Mouse (Mus musculus): ENCODE results near the gene Fkbp1a. TPM values are rescaled to one million over a fixed set of nuclear protein-coding genes. Genes with fewer than 3 reads are reported as not detected.
A peak's percentile ranks its signal among the peaks of the same experiment; 100 is the strongest.

The Fkbp1a gene
- polyA plus RNA-seq, 1 experiment from 2014 or later = 696 TPM

GRCm38 (mm10) chr2:151587306-151587705, 45.0 kb downstream of the Fkbp1a start:
- DNase-seq (ENCODE audit: low spot score) (peak; percentile 30), ATAC-seq (peak; percentile 54)
- WGBS = 43% methylated on average over 9 of the region's 9 CpGs
- no peaks in the 10 kb centered on the region for H3K36me3 ChIP-seq (ENCODE audit: insufficient read depth, low read length)
- no peak overlapping the region for H3K9ac ChIP-seq (replicated peaks; ENCODE audit: low read depth)
- no peaks in the 10 kb centered on the region for H3K4me1 ChIP-seq (ENCODE audit: insufficient read depth, low read depth, low read length)
- no peaks in the 10 kb centered on the region for H3K27me3 ChIP-seq (replicated peaks; ENCODE audit: insufficient read depth, low read length)
- no peak overlapping the region for H3K27ac ChIP-seq (ENCODE audit: low read length)
- H3K9me3 ChIP-seq (ENCODE audit: low read length) = no peaks in the 10 kb centered on the region
- no peak overlapping the region for H3K4me3 ChIP-seq (ENCODE audit: low read depth, low read length)
- TF ChIP-seq CTCF (IDR thresholded peaks at IDR 0.05) (no peak), EP300 (IDR thresholded peaks at IDR 0.05) (no peak)
- H3K4me2 ChIP-seq (replicated peaks; ENCODE audit: low read depth, low read length) = no peak overlapping the region

- no peak for TF ChIP-seq CTCF (IDR thresholded peaks at IDR 0.05)
- no peak for TF ChIP-seq EP300 (IDR thresholded peaks at IDR 0.05)
- H3K27me3 ChIP-seq (replicated peaks; ENCODE audit: insufficient read depth, low read length) = no peaks in the 10 kb centered on the region
- no peak overlapping the region for H3K9ac ChIP-seq (replicated peaks; ENCODE audit: low read depth)
- H3K36me3 ChIP-seq (ENCODE audit: insufficient read depth, low read length) = no peaks in the 10 kb centered on the region
- H3K27ac ChIP-seq (ENCODE audit: low read length) = no peak overlapping the region
- WGBS = 64% methylated on average over 2 of the region's 2 CpGs
- H3K4me1 ChIP-seq (ENCODE audit: insufficient read depth, low read depth, low read length) = no peaks in the 10 kb centered on the region
- no peak overlapping the region for H3K4me3 ChIP-seq (ENCODE audit: low read depth, low read length)
- no peak for ATAC-seq
- no peaks in the 10 kb centered on the region for H3K9me3 ChIP-seq (ENCODE audit: low read length)
- DNase-seq (ENCODE audit: low spot score) = no peak
- no peak overlapping the region for H3K4me2 ChIP-seq (replicated peaks; ENCODE audit: low read depth, low read length)
Observed at GRCm38 (mm10) chr2:151598068-151598467, 55.8 kb downstream of the Fkbp1a start.

- Histone ChIP-seq H3K9me3 (ENCODE audit: low read length) (no peaks in the 10 kb centered on the region), H3K9ac (replicated peaks; ENCODE audit: low read depth) (no peak overlapping the region), H3K27ac (ENCODE audit: low read length) (no peak overlapping the region), H3K4me3 (ENCODE audit: low read depth, low read length) (no peak overlapping the region), H3K27me3 (replicated peaks; ENCODE audit: insufficient read depth, low read length) (no peaks in the 10 kb centered on the region), H3K4me1 (ENCODE audit: insufficient read depth, low read depth, low read length) (no peaks in the 10 kb centered on the region), H3K36me3 (ENCODE audit: insufficient read depth, low read length) (no peaks in the 10 kb centered on the region), H3K4me2 (replicated peaks; ENCODE audit: low read depth, low read length) (no peak overlapping the region)
- TF ChIP-seq EP300 (IDR thresholded peaks at IDR 0.05) (no peak), CTCF (IDR thresholded peaks at IDR 0.05) (no peak)
- DNase-seq (ENCODE audit: low spot score) (peak; percentile 16), ATAC-seq (no peak)
- WGBS = 44% methylated on average over 4 of the region's 4 CpGs
Observed at GRCm38 (mm10) chr2:151602106-151602505, 59.8 kb downstream of the Fkbp1a start.

- Histone ChIP-seq H3K9me3 (ENCODE audit: low read length) (no peaks in the 10 kb centered on the region), H3K4me3 (ENCODE audit: low read depth, low read length) (no peak overlapping the region), H3K4me1 (ENCODE audit: insufficient read depth, low read depth, low read length) (no peaks in the 10 kb centered on the region), H3K9ac (replicated peaks; ENCODE audit: low read depth) (no peak overlapping the region), H3K4me2 (replicated peaks; ENCODE audit: low read depth, low read length) (no peak overlapping the region), H3K27me3 (replicated peaks; ENCODE audit: insufficient read depth, low read length) (no peaks in the 10 kb centered on the region), H3K27ac (ENCODE audit: low read length) (no peak overlapping the region), H3K36me3 (ENCODE audit: insufficient read depth, low read length) (no peaks in the 10 kb centered on the region)
- TF ChIP-seq EP300 (IDR thresholded peaks at IDR 0.05) (no peak), CTCF (IDR thresholded peaks at IDR 0.05) (no peak)
- 35% methylated on average over 4 of the region's 4 CpGs for WGBS
- DNase-seq (ENCODE audit: low spot score) = no peak
- ATAC-seq = no peak
Observed at GRCm38 (mm10) chr2:151603630-151604029, 61.3 kb downstream of the Fkbp1a start.

GRCm38 (mm10) chr2:151605437-151605987, 63.2 kb downstream of the Fkbp1a start:
- no peaks in the 10 kb centered on the region for H3K4me1 ChIP-seq (ENCODE audit: insufficient read depth, low read depth, low read length)
- no peak overlapping the region for H3K27ac ChIP-seq (ENCODE audit: low read length)

GRCm38 (mm10) chr2:151608435-151608834, 66.2 kb downstream of the Fkbp1a start:
- Histone ChIP-seq H3K36me3 (ENCODE audit: insufficient read depth, low read length) (no peaks in the 10 kb centered on the region), H3K9me3 (ENCODE audit: low read length) (no peaks in the 10 kb centered on the region), H3K4me1 (ENCODE audit: insufficient read depth, low read depth, low read length) (no peaks in the 10 kb centered on the region), H3K4me2 (replicated peaks; ENCODE audit: low read depth, low read length) (no peak overlapping the region), H3K9ac (replicated peaks; ENCODE audit: low read depth) (no peak overlapping the region), H3K4me3 (ENCODE audit: low read depth, low read length) (no peak overlapping the region), H3K27ac (ENCODE audit: low read length) (no peak overlapping the region), H3K27me3 (replicated peaks; ENCODE audit: insufficient read depth, low read length) (no peaks in the 10 kb centered on the region)
- TF ChIP-seq CTCF (IDR thresholded peaks at IDR 0.05) = no peak
- no peak for TF ChIP-seq EP300 (IDR thresholded peaks at IDR 0.05)
- ATAC-seq (no peak), DNase-seq (ENCODE audit: low spot score) (no peak)
- WGBS = 64% methylated on average over 1 of the region's 1 CpGs

More at GRCm38 (mm10) chr2:151605437-151605987, 63.2 kb downstream of the Fkbp1a start:
- no peak overlapping the region for H3K9ac ChIP-seq (replicated peaks; ENCODE audit: low read depth)
- DNase-seq (ENCODE audit: low spot score) (peak; percentile 75), ATAC-seq (peak; percentile 83)
- no peak overlapping the region for H3K4me3 ChIP-seq (ENCODE audit: low read depth, low read length)
- 32% methylated on average over 8 of the region's 11 CpGs for WGBS
- TF ChIP-seq EP300 (IDR thresholded peaks at IDR 0.05) (no peak), CTCF (IDR thresholded peaks at IDR 0.05) (no peak)
- H3K4me2 ChIP-seq (replicated peaks; ENCODE audit: low read depth, low read length) = peak overlapping the region; percentile 3; the same call in 1 of the 2 replicates
- H3K36me3 ChIP-seq (ENCODE audit: insufficient read depth, low read length) = no peaks in the 10 kb centered on the region
- no peaks in the 10 kb centered on the region for H3K9me3 ChIP-seq (ENCODE audit: low read length)
- H3K27me3 ChIP-seq (replicated peaks; ENCODE audit: insufficient read depth, low read length) = no peaks in the 10 kb centered on the region

GRCm38 (mm10) chr2:151609974-151610373, 67.7 kb downstream of the Fkbp1a start:
- H3K9me3 ChIP-seq (ENCODE audit: low read length) = no peaks in the 10 kb centered on the region
- TF ChIP-seq EP300 (IDR thresholded peaks at IDR 0.05) = no peak
- no peak for TF ChIP-seq CTCF (IDR thresholded peaks at IDR 0.05)
- DNase-seq (ENCODE audit: low spot score) (no peak), ATAC-seq (no peak)
- WGBS = 18% methylated on average over 3 of the region's 3 CpGs
- H3K27ac ChIP-seq (ENCODE audit: low read length) = no peak overlapping the region
- H3K4me2 ChIP-seq (replicated peaks; ENCODE audit: low read depth, low read length) = no peak overlapping the region
- no peak overlapping the region for H3K4me3 ChIP-seq (ENCODE audit: low read depth, low read length)
- no peaks in the 10 kb centered on the region for H3K36me3 ChIP-seq (ENCODE audit: insufficient read depth, low read length)
- no peaks in the 10 kb centered on the region for H3K4me1 ChIP-seq (ENCODE audit: insufficient read depth, low read depth, low read length)
- no peaks in the 10 kb centered on the region for H3K27me3 ChIP-seq (replicated peaks; ENCODE audit: insufficient read depth, low read length)
- no peak overlapping the region for H3K9ac ChIP-seq (replicated peaks; ENCODE audit: low read depth)

Other genes with a start within 250 kb of the Fkbp1a start
- not detected in 2 replicates for gene 4921509C19Rik, start 66.3 kb upstream of the Fkbp1a start, polyA plus RNA-seq (2015; fragmentation: Nextera tagmentation; extraction: Ambion mirVana)
- gene Nsfl1c, start 48.3 kb upstream of the Fkbp1a start, polyA plus RNA-seq (2015; fragmentation: Nextera tagmentation; extraction: Ambion mirVana) = 100 and 114 TPM in 2 replicates
- 1.6 and 2.5 TPM in 2 replicates for gene Sdcbp2, start 30.1 kb downstream of the Fkbp1a start, polyA plus RNA-seq (2015; fragmentation: Nextera tagmentation; extraction: Ambion mirVana)
- 0.17 and 0.18 TPM in 2 replicates for gene Snph, start 90.1 kb downstream of the Fkbp1a start, polyA plus RNA-seq (2015; fragmentation: Nextera tagmentation; extraction: Ambion mirVana)
- not detected in 2 replicates for gene Rad21l, start 126.0 kb downstream of the Fkbp1a start, polyA plus RNA-seq (2015; fragmentation: Nextera tagmentation; extraction: Ambion mirVana)
- 0.57 and 0.63 TPM in 2 replicates for gene Tmem74b, start 159.5 kb downstream of the Fkbp1a start, polyA plus RNA-seq (2015; fragmentation: Nextera tagmentation; extraction: Ambion mirVana)
- 32.5 and 38.5 TPM in 2 replicates for gene Psmf1, start 201.7 kb downstream of the Fkbp1a start, polyA plus RNA-seq (2015; fragmentation: Nextera tagmentation; extraction: Ambion mirVana)

All from lung, postnatal 0 days (tissue).